Mouse (Mus musculus) heart, embryonic 11.5 days (tissue): ENCODE measurements around the gene Nat8f5. TPM values are rescaled to one million over a fixed set of nuclear protein-coding genes. Genes with fewer than 3 reads are reported as not detected.
"Not testable (repeated sequence)": the region's sequence is repeated elsewhere in the genome, so short reads cannot be mapped to it uniquely, and the experiment has no call there.

Experiments used
- ATAC-seq: fragments of 200-750 bp; cut with Nextera tagmentation; replicated peaks from 2 replicates; pipeline ENCODE4 v1.8.0; 2017; ENCODE audit warnings: moderate library complexity; ENCODE audit not compliant: insufficient number of reproducible peaks, low FRiP score, low TSS enrichment
- H3K27ac ChIP-seq: fragments of 300-500 bp; sonication (generic); 2 replicates; pipeline ENCODE4 v1.5.1; 2014; ENCODE audit warnings: mild to moderate bottlenecking, low read depth, low read length
- H3K27me3 ChIP-seq: fragments of 300-500 bp; sonication (generic); 2 replicates; pipeline ENCODE4 v1.6.1; 2014; ENCODE audit warnings: mild to moderate bottlenecking, low read length, mixed read lengths; ENCODE audit not compliant: control insufficient read depth, insufficient read depth
- H3K36me3 ChIP-seq: fragments of 300-500 bp; sonication (generic); 2 replicates; pipeline ENCODE4 v1.6.1; 2014; ENCODE audit warnings: mild to moderate bottlenecking, low read length, moderate library complexity, mixed read lengths; ENCODE audit not compliant: control insufficient read depth, insufficient read depth
- H3K4me1 ChIP-seq: fragments of 300-500 bp; sonication (generic); 2 replicates; pipeline ENCODE4 v1.6.1; 2014; ENCODE audit warnings: low read length; ENCODE audit not compliant: control insufficient read depth, insufficient read depth
- H3K4me2 ChIP-seq: fragments of 300-500 bp; sonication (generic); 2 replicates; pipeline ENCODE4 v1.6.1; 2014; ENCODE audit warnings: mild to moderate bottlenecking, moderate library complexity
- H3K4me3 ChIP-seq: fragments of 300-500 bp; sonication (generic); 2 replicates; pipeline ENCODE4 v1.5.1; 2014; ENCODE audit warnings: low read depth, low read length
- H3K9ac ChIP-seq: fragments of 300-500 bp; sonication (generic); 2 replicates; pipeline ENCODE4 v1.6.1; 2014; ENCODE audit warnings: mild to moderate bottlenecking, low read depth, low read length, moderate library complexity
- H3K9me3 ChIP-seq: fragments of 300-500 bp; sonication (generic); replicated peaks from 2 replicates; pipeline ENCODE4 v1.6.1; 2016; ENCODE audit warnings: low read length; ENCODE audit not compliant: control insufficient read depth
- WGBS: fragments of 180-500 bp; shearing (Covaris S2); extraction: QIAGEN DNeasy Blood & Tissue Kit; methylation state at CpG from one replicate; pipeline ENCODE4 v1.1.7; 2014; ENCODE audit not compliant: insufficient replicate concordance; 5-methylcytosine and 5-hydroxymethylcytosine counted together
- polyA plus RNA-seq: library from polyadenylated mRNA; unstranded; fragments of >200 nt; fragmentation: Nextera tagmentation; extraction: Ambion mirVana; gene quantifications from 2 replicates; pipeline ENCODE4 v1.2.1, GENCODE M21; 2014

Nat8f5 gene
- polyA plus RNA-seq, 1 experiment from 2014 or later, result not detected

GRCm38 (mm10) chr6:85829462-85829861 lies 8.7 kb upstream of the Nat8f5 start:
- Histone ChIP-seq H3K4me2 (no peak overlapping the region), H3K36me3 (no peaks in the 10 kb centered on the region), H3K27ac (no peak overlapping the region), H3K9me3 (no peaks in the 10 kb centered on the region), H3K4me3 (no peak overlapping the region), H3K4me1 (no peaks in the 10 kb centered on the region), H3K9ac (no peak overlapping the region), H3K27me3 (no peaks in the 10 kb centered on the region; the same call in 1 of the 2 replicates)
- 69% methylated on average over 1 of the region's 1 CpGs for WGBS
- no peak for ATAC-seq

GRCm38 (mm10) chr6:85825886-85826285 lies 5.1 kb upstream of the Nat8f5 start:
- Histone ChIP-seq H3K27me3 (no peaks in the 10 kb centered on the region), H3K4me3 (no peak overlapping the region)

GRCm38 (mm10) chr6:85823382-85824090 lies 2.8 kb upstream of the Nat8f5 start:
- Histone ChIP-seq H3K4me3 (no peak overlapping the region), H3K9ac (no peak overlapping the region), H3K9me3 (no peaks in the 10 kb centered on the region; the same call in 1 of the 2 replicates), H3K4me1 (no peaks in the 10 kb centered on the region), H3K4me2 (no peak overlapping the region), H3K27me3 (no peaks in the 10 kb centered on the region), H3K36me3 (no peaks in the 10 kb centered on the region), H3K27ac (no peak overlapping the region)
- no peak for ATAC-seq
- WGBS, result 88% methylated on average over 1 of the region's 1 CpGs

More at GRCm38 (mm10) chr6:85825886-85826285, 5.1 kb upstream of the Nat8f5 start:
- ATAC-seq, result no peak
- no peak overlapping the region for H3K27ac ChIP-seq
- H3K9ac ChIP-seq, result no peak overlapping the region
- no peaks in the 10 kb centered on the region for H3K4me1 ChIP-seq
- no peaks in the 10 kb centered on the region for H3K36me3 ChIP-seq
- no peak overlapping the region for H3K4me2 ChIP-seq
- 84% methylated on average over 2 of the region's 2 CpGs for WGBS
- H3K9me3 ChIP-seq, result no peaks in the 10 kb centered on the region; the same call in 1 of the 2 replicates

- Histone ChIP-seq H3K27ac (no peak overlapping the region), H3K27me3 (no peaks in the 10 kb centered on the region), H3K4me1 (no peaks in the 10 kb centered on the region), H3K4me3 (no peak overlapping the region), H3K9me3 (no peaks in the 10 kb centered on the region; the same call in 1 of the 2 replicates), H3K9ac (no peak overlapping the region), H3K4me2 (no peak overlapping the region), H3K36me3 (no peaks in the 10 kb centered on the region)
- no peak for ATAC-seq
- 75% methylated on average over 4 of the region's 4 CpGs for WGBS
These were observed 1.5 kb upstream of the Nat8f5 start for GRCm38 (mm10) chr6:85822286-85822685.

- Histone ChIP-seq H3K9ac (no peak overlapping the region), H3K4me1 (no peaks in the 10 kb centered on the region), H3K27ac (no peak overlapping the region), H3K27me3 (no peaks in the 10 kb centered on the region), H3K4me2 (no peak overlapping the region), H3K36me3 (no peaks in the 10 kb centered on the region), H3K9me3 (no peaks in the 10 kb centered on the region; the same call in 1 of the 2 replicates), H3K4me3 (no peak overlapping the region)
- 47% methylated on average over 1 of the region's 1 CpGs for WGBS
- ATAC-seq, result no peak
These were observed 2.4 kb downstream of the Nat8f5 start for GRCm38 (mm10) chr6:85818338-85818737.

GRCm38 (mm10) chr6:85813339-85813738 lies 7.4 kb downstream of the Nat8f5 start:
- Histone ChIP-seq H3K27ac (no peak overlapping the region), H3K4me1 (no peaks in the 10 kb centered on the region), H3K4me2 (no peak overlapping the region), H3K4me3 (no peak overlapping the region), H3K27me3 (no peaks in the 10 kb centered on the region), H3K36me3 (no peaks in the 10 kb centered on the region), H3K9me3 (no peaks in the 10 kb centered on the region), H3K9ac (no peak overlapping the region)
- ATAC-seq, result no peak
- 78% methylated on average over 2 of the region's 2 CpGs for WGBS

- not testable (repeated sequence) for H3K9ac ChIP-seq, H3K36me3 ChIP-seq, H3K4me2 ChIP-seq, H3K27me3 ChIP-seq, ATAC-seq, H3K4me1 ChIP-seq, H3K27ac ChIP-seq, H3K4me3 ChIP-seq, H3K9me3 ChIP-seq
- WGBS, result 46% methylated on average over 3 of the region's 3 CpGs
These were observed 9.7 kb downstream of the Nat8f5 start for GRCm38 (mm10) chr6:85810942-85811537.

- H3K9ac ChIP-seq, H3K4me3 ChIP-seq, H3K4me1 ChIP-seq, H3K4me2 ChIP-seq, H3K9me3 ChIP-seq, ATAC-seq, H3K27me3 ChIP-seq, H3K27ac ChIP-seq, H3K36me3 ChIP-seq: not testable (repeated sequence)
- WGBS, result 86% methylated on average over 2 of the region's 3 CpGs
These were observed 10.3 kb downstream of the Nat8f5 start for GRCm38 (mm10) chr6:85810514-85810913.

- H3K9ac ChIP-seq, H3K27ac ChIP-seq, H3K4me3 ChIP-seq, H3K4me1 ChIP-seq, H3K36me3 ChIP-seq, H3K4me2 ChIP-seq, ATAC-seq, H3K27me3 ChIP-seq, H3K9me3 ChIP-seq: not testable (repeated sequence)
- WGBS, result 45% methylated on average over 2 of the region's 3 CpGs
These were observed 11.0 kb downstream of the Nat8f5 start for GRCm38 (mm10) chr6:85809784-85810183.
